Mouse (Mus musculus) midbrain, embryonic 14.5 days (tissue): Measurements from ENCODE around the gene Gm6465. TPM values are rescaled to one million over a fixed set of nuclear protein-coding genes. Genes with fewer than 3 reads are reported as not detected.
"Not testable (repeated sequence)": the region's sequence is repeated elsewhere in the genome, so short reads cannot be mapped to it uniquely, and the experiment has no call there.

ENCODE experiments used
- ATAC-seq: fragments of 200-750 bp; cut with Nextera tagmentation; 2 replicates; pipeline ENCODE4 v1.8.0; 2017; ENCODE audit warnings: moderate number of reproducible peaks, moderate library complexity; ENCODE audit not compliant: low FRiP score, low TSS enrichment
- DNase-seq: peaks from one replicate; pipeline ENCODE4 v3.0.0-alpha.2; 2015
- H3K27ac ChIP-seq: fragments of 300-500 bp; sonication (generic); replicated peaks from 2 replicates; pipeline ENCODE4 v1.5.1; 2014; ENCODE audit warnings: mild to moderate bottlenecking, low read depth, low read length, moderate library complexity
- H3K27me3 ChIP-seq: fragments of 300-500 bp; sonication (generic); 2 replicates; pipeline ENCODE4 v1.6.1; 2014; ENCODE audit warnings: low read length, control low read depth, mixed read lengths; ENCODE audit not compliant: control insufficient read depth, insufficient read depth
- H3K36me3 ChIP-seq: fragments of 300-500 bp; sonication (generic); 2 replicates; pipeline ENCODE4 v1.6.1; 2014; ENCODE audit warnings: low read length, control low read depth; ENCODE audit not compliant: control insufficient read depth, insufficient read depth
- H3K4me1 ChIP-seq: fragments of 300-500 bp; sonication (generic); 2 replicates; pipeline ENCODE4 v1.6.1; 2014; ENCODE audit warnings: mild to moderate bottlenecking, antibody characterized with exemption, low read length, control low read depth; ENCODE audit not compliant: control insufficient read depth, insufficient read depth
- H3K4me2 ChIP-seq: fragments of 300-500 bp; sonication (generic); 2 replicates; pipeline ENCODE4 v1.6.1; 2014; ENCODE audit warnings: mild to moderate bottlenecking, low read length, moderate library complexity
- H3K4me3 ChIP-seq: fragments of 300-500 bp; sonication (generic); replicated peaks from 2 replicates; pipeline ENCODE4 v1.5.1; 2014; ENCODE audit warnings: low read depth, low read length
- H3K9ac ChIP-seq: fragments of 300-500 bp; sonication (generic); replicated peaks from 2 replicates; pipeline ENCODE4 v1.6.1; 2014; ENCODE audit warnings: mild to moderate bottlenecking, low read length, moderate library complexity
- H3K9me3 ChIP-seq: fragments of 300-500 bp; sonication (generic); 2 replicates; pipeline ENCODE4 v1.6.1; 2016; ENCODE audit warnings: low read length, control low read depth, mixed read lengths; ENCODE audit not compliant: control insufficient read depth
- WGBS: fragments of 180-500 bp; shearing (Covaris S2); extraction: QIAGEN DNeasy Blood & Tissue Kit; methylation state at CpG from one replicate; pipeline ENCODE4 v1.1.7; 2014; 5-methylcytosine and 5-hydroxymethylcytosine counted together
- polyA plus RNA-seq: library from polyadenylated mRNA; unstranded; fragments of >200 nt; fragmentation: Nextera tagmentation; extraction: Ambion mirVana; gene quantifications from 2 replicates; pipeline ENCODE4 v1.2.1, GENCODE M21; 2014

The Gm6465 gene
- polyA plus RNA-seq, result not detected in 2 replicates

DNA sequence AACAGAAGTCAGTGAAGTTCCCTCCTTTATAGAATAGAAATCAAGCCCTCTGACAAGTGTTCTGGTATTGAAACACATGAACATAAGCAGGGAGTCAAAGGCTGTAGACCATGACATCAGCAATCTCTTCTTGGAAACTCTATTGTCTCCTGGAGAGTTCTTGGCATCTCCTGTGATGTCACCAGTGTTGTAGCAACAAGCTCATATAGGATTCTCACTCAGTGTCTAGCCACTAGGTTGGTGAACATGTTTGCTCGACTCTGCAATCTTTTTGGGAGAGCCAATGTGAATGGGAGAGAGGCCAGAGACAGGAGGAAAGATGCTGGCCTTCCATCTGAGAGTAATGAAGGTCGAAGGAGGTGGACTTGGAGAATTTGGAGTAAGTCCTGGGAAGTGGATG, at the start of gene Gm6465:
Gene Gm6465 (plus strand): TSS at position 301 of the 400 bp plus-strand sequence.
- H3K36me3 ChIP-seq, H3K9me3 ChIP-seq, H3K27ac ChIP-seq, ATAC-seq, H3K9ac ChIP-seq, H3K4me1 ChIP-seq, DNase-seq, H3K27me3 ChIP-seq, H3K4me3 ChIP-seq, H3K4me2 ChIP-seq: not testable (repeated sequence)
- WGBS, result 64% methylated on average over 2 of the region's 2 CpGs

DNA sequence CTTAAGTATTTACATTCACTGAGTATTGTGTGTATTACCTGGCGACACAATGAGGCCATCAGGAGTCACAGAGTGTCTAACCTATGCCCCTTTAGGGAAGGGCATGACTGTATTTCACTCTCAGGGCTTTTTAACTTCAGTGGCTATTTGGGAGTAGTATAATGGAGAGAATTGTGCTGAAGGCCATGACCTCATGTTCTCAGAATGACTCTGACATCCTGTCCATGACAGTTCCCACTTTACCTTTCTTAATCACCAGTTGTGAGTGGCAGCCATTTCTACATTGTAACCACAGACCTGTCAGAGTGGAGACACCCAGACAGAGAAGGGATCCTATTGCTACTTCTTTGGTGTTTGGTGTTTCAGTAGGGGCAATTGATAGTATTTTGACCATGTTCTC, 485 bp downstream of the Gm6465 start:
- not testable (repeated sequence) for H3K4me3 ChIP-seq, DNase-seq, H3K36me3 ChIP-seq, ATAC-seq, H3K4me1 ChIP-seq, H3K9me3 ChIP-seq, H3K27ac ChIP-seq, H3K9ac ChIP-seq, H3K4me2 ChIP-seq, H3K27me3 ChIP-seq
- 60% methylated on average over 1 of the region's 1 CpGs for WGBS

DNA sequence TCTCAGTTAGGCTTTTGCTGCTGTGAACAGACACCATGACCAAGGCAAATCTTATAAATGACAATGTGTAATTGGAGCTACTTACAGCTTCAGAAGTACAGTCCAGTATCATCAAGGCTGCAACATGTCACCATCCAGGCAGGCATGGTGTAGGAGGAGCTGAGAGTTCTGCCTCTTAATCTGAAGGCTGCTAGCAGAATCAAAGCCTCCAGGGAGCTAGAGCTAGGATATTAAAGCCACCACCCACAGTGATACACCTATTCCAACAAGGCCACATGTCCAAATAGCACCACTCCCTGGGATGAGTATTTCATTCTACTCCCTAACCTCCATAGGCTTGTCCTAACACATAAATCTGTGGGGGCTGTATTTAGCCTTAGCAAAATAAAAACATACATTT, 12.6 kb downstream of the Gm6465 start:
- H3K27ac ChIP-seq, H3K4me2 ChIP-seq, H3K9ac ChIP-seq, DNase-seq, H3K4me3 ChIP-seq, H3K4me1 ChIP-seq, ATAC-seq, H3K36me3 ChIP-seq, H3K27me3 ChIP-seq, H3K9me3 ChIP-seq: not testable (repeated sequence)

Other genes starting within 250 kb of the Gm6465 start
- gene Gm8922, start 163.6 kb upstream of the Gm6465 start, polyA plus RNA-seq, result not detected in 2 replicates
- gene Gm8926, start 75.0 kb upstream of the Gm6465 start, polyA plus RNA-seq, result not detected in 2 replicates
- gene 4933402N22Rik, start 72.5 kb downstream of the Gm6465 start, polyA plus RNA-seq, result not detected in 2 replicates